Mouse (Mus musculus): Measurements from ENCODE around the gene Sntg2.
A peak's percentile ranks its signal among the peaks of the same experiment; 100 is the strongest.

The Sntg2 gene

GRCm38 (mm10) chr12:30204457-30204856 is 168.7 kb downstream of the Sntg2 start:
- no peak for DNase-seq (ENCODE audit: low spot score in 2 of 2)

GRCm38 (mm10) chr12:30202763-30203162 is 170.4 kb downstream of the Sntg2 start:
- DNase-seq (ENCODE audit: low spot score in 2 of 2) = no peak

- no peak for DNase-seq (ENCODE audit: low spot score in 2 of 2)
Measured at GRCm38 (mm10) chr12:30201031-30201430, 172.1 kb downstream of the Sntg2 start.

- DNase-seq (ENCODE audit: low spot score in 2 of 2) = no peak
Measured at GRCm38 (mm10) chr12:30200621-30201020, 172.6 kb downstream of the Sntg2 start.

DNA sequence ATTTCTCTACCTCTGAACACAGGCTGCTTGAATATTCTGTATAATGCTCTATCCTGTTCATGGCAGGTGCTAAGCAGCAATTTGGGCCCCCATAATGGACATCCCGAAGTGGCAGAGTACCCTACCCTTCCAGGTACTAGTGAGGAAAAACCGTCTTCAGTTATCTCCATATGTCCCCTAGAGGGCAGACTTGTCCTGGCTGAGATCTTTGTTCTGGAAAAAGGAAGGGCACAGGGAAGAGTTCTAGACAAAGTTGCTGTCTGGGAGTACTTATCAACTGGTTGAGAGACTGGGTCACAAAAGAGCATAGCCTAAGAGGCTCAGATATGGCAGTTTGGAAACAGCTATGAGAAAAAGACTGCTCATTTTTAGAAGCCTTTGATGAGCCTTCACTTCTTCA is 173.4 kb downstream of the Sntg2 start:
- DNase-seq (ENCODE audit: low spot score in 2 of 2) = no peak

DNA sequence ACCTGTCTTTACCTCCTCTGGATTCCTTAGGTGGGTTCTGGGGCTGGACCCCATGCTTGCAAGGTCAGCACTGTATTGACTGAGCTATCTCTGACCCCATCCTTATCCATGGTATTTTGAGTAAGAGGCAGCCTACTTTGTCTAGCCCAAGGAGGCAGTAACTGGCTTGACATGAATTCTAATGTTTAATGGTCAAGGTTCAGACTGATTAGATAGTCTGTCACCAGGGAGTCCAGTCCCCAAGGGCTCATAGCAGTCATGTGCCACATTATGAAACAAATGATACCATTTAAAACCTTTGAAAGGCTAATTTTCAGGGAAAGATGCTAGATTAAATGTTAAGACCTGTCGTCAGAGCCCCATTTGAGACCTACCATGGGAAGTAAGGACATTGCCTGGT is 174.9 kb downstream of the Sntg2 start:
- no peak for DNase-seq (ENCODE audit: low spot score in 2 of 2)

DNA sequence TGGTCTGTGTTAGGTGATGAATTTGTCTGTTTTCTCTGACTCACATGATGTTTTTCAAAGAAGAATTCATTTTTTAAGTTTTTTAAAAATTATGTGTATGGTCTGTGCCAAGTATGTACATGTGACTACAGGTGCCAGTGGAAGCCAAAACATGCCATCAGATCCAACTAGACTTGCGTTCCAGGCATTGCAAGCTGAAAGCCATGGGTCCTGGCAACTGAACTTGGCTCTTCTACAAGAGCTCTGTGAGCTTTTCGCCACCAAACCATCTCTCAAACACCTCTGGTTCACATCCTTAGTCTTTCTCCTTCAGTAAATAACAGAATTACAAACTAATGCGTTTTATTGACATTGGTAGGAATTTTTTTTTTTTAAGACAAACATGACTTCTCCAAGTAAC is 191.5 kb downstream of the Sntg2 start:
- DNase-seq (ENCODE audit: low spot score in 2 of 2) = no peak

- no peak for DNase-seq (ENCODE audit: low spot score in 2 of 2)
Measured at GRCm38 (mm10) chr12:30179623-30180022, 193.6 kb downstream of the Sntg2 start.

GRCm38 (mm10) chr12:30177966-30178365 is 195.2 kb downstream of the Sntg2 start:
- no peak for DNase-seq (ENCODE audit: low spot score in 2 of 2)

- DNase-seq (ENCODE audit: low spot score in 2 of 2) = no peak
Measured at GRCm38 (mm10) chr12:30177529-30177928, 195.6 kb downstream of the Sntg2 start.

GRCm38 (mm10) chr12:30168491-30168890 is 204.7 kb downstream of the Sntg2 start:
- DNase-seq (ENCODE audit: low spot score in 2 of 2) = no peak

DNA sequence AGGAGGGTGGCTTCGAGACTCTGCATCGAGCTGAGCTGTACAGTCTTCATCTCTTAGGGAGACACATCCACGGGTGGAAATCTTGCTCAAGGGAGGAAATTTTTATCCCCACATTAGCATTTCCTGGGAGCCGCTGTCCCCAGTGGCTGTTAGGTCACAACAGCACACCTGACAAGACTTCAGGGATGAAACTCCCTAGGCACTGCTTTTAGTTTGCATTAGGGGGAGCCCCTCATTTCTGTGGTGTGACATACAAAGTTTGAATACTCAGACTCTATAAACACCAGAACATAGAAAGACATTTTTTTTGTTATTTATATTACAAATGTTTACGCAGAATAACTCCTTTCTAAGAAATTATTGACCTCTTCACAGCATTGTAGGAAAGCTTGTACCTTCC is 208.6 kb downstream of the Sntg2 start:
- no peak for DNase-seq (ENCODE audit: low spot score in 2 of 2)

GRCm38 (mm10) chr12:30164005-30164404 is 209.2 kb downstream of the Sntg2 start:
- DNase-seq (ENCODE audit: low spot score in 2 of 2) = no peak

GRCm38 (mm10) chr12:30161731-30162406 is 211.3 kb downstream of the Sntg2 start:
- DNase-seq (ENCODE audit: low spot score in 2 of 2) = no peak

DNA sequence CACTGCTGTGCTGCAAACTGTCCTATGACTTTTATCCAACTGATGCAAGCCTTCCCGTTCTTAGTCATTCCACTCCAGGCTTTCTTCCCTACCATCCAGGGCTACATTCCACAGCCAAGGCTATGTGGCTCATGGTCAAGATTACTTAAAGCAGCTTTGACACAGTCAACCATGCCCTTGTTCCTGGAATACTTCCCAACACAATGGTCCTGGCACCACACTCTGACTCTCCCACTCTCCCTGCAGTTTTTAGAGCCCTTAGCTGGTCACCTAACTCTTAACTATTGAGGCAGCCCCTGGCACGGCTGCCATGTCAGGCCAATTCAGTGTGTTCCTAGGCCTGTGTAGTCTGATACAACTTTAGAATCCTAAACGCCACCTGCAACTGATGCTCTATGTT is 212.7 kb downstream of the Sntg2 start:
- no peak for DNase-seq (ENCODE audit: low spot score in 2 of 2)

GRCm38 (mm10) chr12:30159788-30160187 is 213.4 kb downstream of the Sntg2 start:
- no peak for DNase-seq (ENCODE audit: low spot score in 2 of 2)

DNA sequence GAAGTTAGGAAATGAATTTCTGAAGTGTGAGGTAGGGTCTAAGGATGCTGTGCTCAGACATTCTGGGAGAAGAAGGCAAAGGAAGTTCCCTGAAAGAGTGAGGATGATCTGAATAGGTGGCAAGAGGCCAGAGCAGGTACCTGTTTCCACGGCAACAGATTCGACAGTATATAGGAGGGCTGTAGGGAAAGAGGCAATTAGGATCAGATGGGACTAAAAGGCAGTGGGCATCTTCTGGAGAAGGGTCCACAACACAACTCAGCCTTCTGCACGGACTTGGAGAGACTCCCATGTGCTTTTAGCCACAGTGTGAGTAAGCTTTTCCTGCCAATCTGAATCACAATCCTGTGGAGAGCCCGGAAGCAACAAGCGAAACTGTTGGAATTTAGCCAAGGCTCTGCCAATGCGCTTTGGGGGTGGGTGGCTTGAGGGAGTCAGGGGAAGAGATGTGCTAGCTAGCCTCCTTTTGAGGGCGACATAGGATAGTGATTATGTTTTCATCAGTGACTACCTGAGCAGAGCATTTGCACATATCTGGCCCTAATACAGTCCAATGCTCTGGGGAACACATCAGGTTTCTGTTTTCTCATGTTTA is 219.0 kb downstream of the Sntg2 start:
- no peak for DNase-seq (ENCODE audit: low spot score in 2 of 2)

GRCm38 (mm10) chr12:30142085-30142484 is 231.1 kb downstream of the Sntg2 start:
- DNase-seq (ENCODE audit: low spot score in 2 of 2) = no peak

DNA sequence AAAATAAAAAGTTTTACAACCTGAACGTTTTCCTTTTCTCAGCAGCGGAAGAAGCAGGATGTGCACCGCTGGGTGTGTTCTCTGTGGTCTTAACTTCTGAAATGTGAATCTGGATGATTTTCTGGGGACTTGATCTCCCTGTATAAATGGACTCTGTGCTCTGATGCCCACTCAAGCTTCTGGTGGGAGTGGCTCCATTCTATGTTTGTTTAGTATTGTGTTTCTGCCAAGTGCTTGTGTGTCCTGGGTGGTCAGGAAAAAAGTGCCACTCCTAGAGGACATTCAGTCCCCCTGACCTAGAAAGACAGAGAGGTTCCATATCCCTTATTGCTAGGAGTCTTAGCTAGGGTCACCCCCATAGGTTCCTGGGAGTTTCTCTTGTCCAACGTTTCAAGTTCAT is 240.7 kb downstream of the Sntg2 start, which contains the start of gene Tpo:
Gene Tpo (minus strand): TSS at position 101 of the 400 bp plus-strand sequence.
- DNase-seq (ENCODE audit: low spot score in 2 of 2) = no peak

- DNase-seq (ENCODE audit: low spot score in 2 of 2) = no peak
Measured at GRCm38 (mm10) chr12:30129411-30129716, 243.8 kb downstream of the Sntg2 start.

DNA sequence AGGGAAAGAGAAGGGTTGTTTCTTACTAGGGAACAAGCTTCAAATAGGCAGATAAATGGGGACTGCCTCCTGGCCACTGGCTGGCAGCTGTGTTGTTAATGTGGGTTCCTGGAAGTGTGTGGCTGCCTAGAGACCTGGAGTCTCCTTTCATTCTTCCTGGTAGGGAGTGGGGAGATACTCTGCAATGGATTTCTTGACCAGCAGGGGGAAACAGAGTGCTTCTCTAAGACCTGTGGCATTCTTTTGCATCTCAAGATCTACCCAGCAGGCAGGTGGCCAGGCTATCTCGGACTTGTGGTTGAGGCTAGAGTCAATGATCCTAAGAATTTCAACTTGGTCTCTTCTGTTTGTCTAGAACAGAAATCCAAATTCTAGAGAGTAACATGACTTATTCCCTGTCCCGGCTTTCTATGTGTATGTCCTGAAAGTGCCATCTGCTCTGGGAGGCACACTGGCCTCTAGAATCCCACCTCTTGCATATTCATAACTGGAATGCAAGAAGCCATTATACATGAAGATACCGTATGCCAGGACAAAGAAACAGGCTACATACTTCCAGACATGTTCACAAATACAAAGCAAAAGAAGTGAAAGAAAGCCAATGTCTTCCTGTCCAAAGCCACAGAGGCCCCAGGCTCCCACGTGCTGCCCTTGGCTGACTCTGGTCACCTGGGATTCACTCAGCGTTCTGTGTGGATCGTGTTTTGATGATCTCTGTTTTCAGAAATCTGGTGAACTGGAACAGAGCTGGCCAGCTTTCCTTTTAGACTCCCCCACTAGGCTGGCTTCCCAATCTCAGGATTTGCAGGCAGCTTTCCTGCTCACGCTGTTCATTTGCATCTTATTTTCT is 244.4 kb downstream of the Sntg2 start:
- peak; percentile 51 to 76 for DNase-seq (ENCODE audit: low spot score in 2 of 2)
